Mouse (Mus musculus): Measurements from ENCODE around the gene Wwtr1.

GRCm38 (mm10) chr3:57487455-57488153 lies 88.1 kb downstream of the Wwtr1 start:
- no peak for TF ChIP-seq CTCF (IDR thresholded peaks at IDR 0.05; ENCODE audit: borderline replicate concordance, extremely low read depth, insufficient read depth, insufficient read length)
- no peak for TF ChIP-seq POLR2A (IDR thresholded peaks at IDR 0.05; ENCODE audit: borderline replicate concordance, extremely low read depth, insufficient read depth, insufficient read length, poor library complexity, severe bottlenecking)

Data from brain, embryonic 14.5 days (tissue).